In the genomic region with DNA sequence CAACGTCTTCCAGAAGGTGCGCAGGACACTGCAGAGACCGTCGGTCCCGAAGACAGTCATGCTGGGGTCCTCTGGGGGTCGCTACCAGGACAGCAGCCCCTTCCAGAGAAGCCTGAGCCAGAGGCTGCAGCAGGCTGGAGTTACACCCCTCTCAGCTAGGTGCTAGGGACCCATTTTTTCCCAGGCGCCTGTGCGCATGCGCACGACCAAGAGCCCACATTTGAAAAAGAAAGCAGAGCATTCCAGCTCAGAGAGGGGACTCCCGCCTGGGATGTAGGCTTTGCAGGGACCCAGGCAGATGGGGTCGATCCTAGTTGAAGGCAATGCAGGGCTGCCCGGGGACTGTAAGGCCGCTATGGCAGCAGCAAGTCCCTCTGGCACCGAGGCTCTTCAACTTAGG, we compare ENCODE assay signal across 8 mouse cellular contexts.
DNase-seq lines count a peak whose midpoint lies in the region; ATAC-seq and TF ChIP-seq lines count a peak whose summit lies in the region.
"Not testable (repeated sequence)": the region's sequence is repeated elsewhere in the genome, so short reads cannot be mapped to it uniquely, and the experiment has no call there.

No protein-coding gene starts in this region.

- not testable (repeated sequence) for H3K4me3 ChIP-seq in hindbrain, embryonic 10.5 days; lung, embryonic 14.5 days (ENCODE audit: low read depth, low read length)

- not testable (repeated sequence) for H3K36me3 ChIP-seq in hindbrain, embryonic 10.5 days; lung, embryonic 14.5 days (ENCODE audit: insufficient read depth)

- not testable (repeated sequence) for H3K4me1 ChIP-seq in hindbrain, embryonic 10.5 days (replicated peaks); lung, embryonic 14.5 days (ENCODE audit: insufficient read depth)

- H3K4me2 ChIP-seq in lung, embryonic 14.5 days = not testable (repeated sequence)

- peak; percentile 48 for DNase-seq in ES-CJ7 (ENCODE audit: low read depth, low spot score)
- peak; percentile 62 to 66 for DNase-seq in cerebellum, postnatal 10 days
- DNase-seq in frontal cortex, postnatal 36 days (ENCODE audit: low spot score in 2 of 2) = peak; percentile 33 to 34
- DNase-seq in hindbrain, embryonic 10.5 days (ENCODE audit: low spot score) = peak; percentile 75
- DNase-seq in layer of hippocampus, postnatal 10 days (ENCODE audit: low spot score in 2 of 2) = peak; percentile 62 to 68
- peak; percentile 88 for DNase-seq in lung, embryonic 14.5 days
- DNase-seq in retina, embryonic 14.5 days (ENCODE audit: low spot score) = peak; percentile 43
- peak; percentile 43 for DNase-seq in thymus, postnatal 14 days

- H3K9me3 ChIP-seq in hindbrain, embryonic 10.5 days; lung, embryonic 14.5 days (ENCODE audit: low read depth, low read length): not testable (repeated sequence)

- ATAC-seq in lung, embryonic 14.5 days (ENCODE audit: insufficient read depth) = not testable (repeated sequence)

- H3K9ac ChIP-seq in lung, embryonic 14.5 days = not testable (repeated sequence)

- not testable (repeated sequence) for H3K27ac ChIP-seq in hindbrain, embryonic 10.5 days; lung, embryonic 14.5 days (ENCODE audit: low read depth)

- not testable (repeated sequence) for TF ChIP-seq CTCF in lung, embryonic 14.5 days (IDR thresholded peaks at IDR 0.05; ENCODE audit: low read depth)

- not testable (repeated sequence) for H3K27me3 ChIP-seq in hindbrain, embryonic 10.5 days (ENCODE audit: insufficient read depth, poor library complexity, severe bottlenecking); lung, embryonic 14.5 days (ENCODE audit: insufficient read depth, low read length)

- WGBS in hindbrain, embryonic 10.5 days = 10% methylated on average over 8 of the region's 15 CpGs
- 14% methylated on average over 7 of the region's 15 CpGs for WGBS in lung, embryonic 14.5 days

Comparison
In these comparisons a context has a peak if more than half of its experiments do, and no peak if none do; other contexts are left out.
1. DNase-seq: peak in every context shown above with its lines; median percentile 88 in lung, embryonic 14.5 days; 75 in hindbrain, embryonic 10.5 days; 65 in layer of hippocampus, postnatal 10 days; 64 in cerebellum, postnatal 10 days; 48 in ES-CJ7; 43 in retina, embryonic 14.5 days; 43 in thymus, postnatal 14 days; 34 in frontal cortex, postnatal 36 days.